Mouse (Mus musculus) neural tube, embryonic 11.5 days (tissue): ENCODE results near the gene Tcfl5. TPM values are rescaled to one million over a fixed set of nuclear protein-coding genes. Genes with fewer than 3 reads are reported as not detected.

ENCODE experiments used
- ATAC-seq: fragments of 200-750 bp; cut with Nextera tagmentation; 2 replicates; pipeline ENCODE4 v1.8.0; 2017; ENCODE audit warnings: moderate number of reproducible peaks, mild to moderate bottlenecking, moderate TSS enrichment, moderate library complexity; ENCODE audit not compliant: insufficient read depth, low FRiP score, low TSS enrichment
- DNase-seq: peaks from one replicate; pipeline ENCODE4 v3.0.0-alpha.2; 2015; ENCODE audit warnings: low spot score
- H3K27ac ChIP-seq: fragments of 300-500 bp; sonication (generic); 2 replicates; pipeline ENCODE4 v1.5.1; 2014; ENCODE audit warnings: low read depth, mild to moderate bottlenecking, low read length
- H3K27me3 ChIP-seq: fragments of 300-500 bp; sonication (generic); 2 replicates; pipeline ENCODE4 v1.6.1; 2014; ENCODE audit warnings: mild to moderate bottlenecking, low read length, mixed read lengths; ENCODE audit not compliant: control insufficient read depth, insufficient read depth
- H3K36me3 ChIP-seq: fragments of 300-500 bp; sonication (generic); 2 replicates; pipeline ENCODE4 v1.6.1; 2014; ENCODE audit warnings: mild to moderate bottlenecking, low read length, moderate library complexity, mixed read lengths; ENCODE audit not compliant: control insufficient read depth, insufficient read depth
- H3K4me1 ChIP-seq: fragments of 300-500 bp; sonication (generic); 2 replicates; pipeline ENCODE4 v1.6.1; 2014; ENCODE audit warnings: low read length, mixed read lengths; ENCODE audit not compliant: control insufficient read depth, insufficient read depth
- H3K4me2 ChIP-seq: fragments of 300-500 bp; sonication (generic); 2 replicates; pipeline ENCODE4 v1.6.1; 2014; ENCODE audit warnings: low read depth, mild to moderate bottlenecking, moderate library complexity
- H3K4me3 ChIP-seq: fragments of 300-500 bp; sonication (generic); 2 replicates; pipeline ENCODE4 v1.5.1; 2014; ENCODE audit warnings: low read depth, low read length
- H3K9ac ChIP-seq: fragments of 300-500 bp; sonication (generic); 2 replicates; pipeline ENCODE4 v1.6.1; 2014; ENCODE audit warnings: mild to moderate bottlenecking, low read length
- H3K9me3 ChIP-seq: fragments of 300-500 bp; sonication (generic); 2 replicates; pipeline ENCODE4 v1.6.1; 2016; ENCODE audit warnings: low read length; ENCODE audit not compliant: control insufficient read depth
- WGBS: fragments of 180-500 bp; shearing (Covaris S2); extraction: QIAGEN DNeasy Blood & Tissue Kit; methylation state at CpG from one replicate; pipeline ENCODE4 v1.1.7; 2014; 5-methylcytosine and 5-hydroxymethylcytosine counted together
- polyA plus RNA-seq: library from polyadenylated mRNA; unstranded; fragments of >200 nt; fragmentation: Nextera tagmentation; extraction: Ambion mirVana; gene quantifications from 2 replicates; pipeline ENCODE4 v1.2.1, GENCODE M21; 2014

Gene Tcfl5
- polyA plus RNA-seq, 1 experiment from 2014 or later, result 0.81 TPM

- H3K4me1 ChIP-seq, result no peaks in the 10 kb centered on the region
- H3K27me3 ChIP-seq, result no peaks in the 10 kb centered on the region
- peak overlapping the region; percentile 52 for H3K9ac ChIP-seq
- H3K27ac ChIP-seq, result no peak overlapping the region
- no peak overlapping the region for H3K4me3 ChIP-seq
- no peaks in the 10 kb centered on the region for H3K9me3 ChIP-seq
- H3K36me3 ChIP-seq, result peaks cover 13% of the 10 kb centered on the region
- ATAC-seq, result peak; percentile 38
- peak; percentile 40 for DNase-seq
- WGBS, result 32% methylated on average over 42 of the region's 42 CpGs
- peak overlapping the region; percentile 27 for H3K4me2 ChIP-seq
These were observed 17.0 kb upstream of the Tcfl5 start for GRCm38 (mm10) chr2:180659353-180660150.

GRCm38 (mm10) chr2:180658381-180658780 lies 15.9 kb upstream of the Tcfl5 start:
- ATAC-seq, result no peak
- peaks cover 11% of the 10 kb centered on the region for H3K36me3 ChIP-seq
- H3K4me2 ChIP-seq, result no peak overlapping the region
- no peaks in the 10 kb centered on the region for H3K9me3 ChIP-seq
- H3K27ac ChIP-seq, result no peak overlapping the region
- no peaks in the 10 kb centered on the region for H3K27me3 ChIP-seq
- WGBS, result 89% methylated on average over 5 of the region's 5 CpGs
- DNase-seq, result no peak
- H3K9ac ChIP-seq, result no peak overlapping the region
- no peaks in the 10 kb centered on the region for H3K4me1 ChIP-seq
- no peak overlapping the region for H3K4me3 ChIP-seq

GRCm38 (mm10) chr2:180657394-180658013 lies 15.0 kb upstream of the Tcfl5 start:
- no peak; the same call in 1 of the 2 replicates for ATAC-seq

GRCm38 (mm10) chr2:180655150-180655549 lies 12.6 kb upstream of the Tcfl5 start:
- no peaks in the 10 kb centered on the region for H3K4me1 ChIP-seq
- no peak for ATAC-seq
- no peak overlapping the region for H3K27ac ChIP-seq
- no peaks in the 10 kb centered on the region for H3K36me3 ChIP-seq
- no peak overlapping the region for H3K4me3 ChIP-seq
- H3K9me3 ChIP-seq, result no peaks in the 10 kb centered on the region
- 46% methylated on average over 6 of the region's 6 CpGs for WGBS
- H3K27me3 ChIP-seq, result no peaks in the 10 kb centered on the region
- no peak overlapping the region for H3K9ac ChIP-seq
- H3K4me2 ChIP-seq, result no peak overlapping the region
- no peak for DNase-seq

More at GRCm38 (mm10) chr2:180657394-180658013, 15.0 kb upstream of the Tcfl5 start:
- Histone ChIP-seq H3K9ac (no peak overlapping the region), H3K9me3 (no peaks in the 10 kb centered on the region), H3K4me3 (no peak overlapping the region), H3K4me2 (no peak overlapping the region), H3K4me1 (no peaks in the 10 kb centered on the region), H3K27ac (no peak overlapping the region), H3K27me3 (no peaks in the 10 kb centered on the region), H3K36me3 (peaks cover 11% of the 10 kb centered on the region)
- WGBS, result 74% methylated on average over 4 of the region's 4 CpGs
- peak; percentile 76 for DNase-seq

GRCm38 (mm10) chr2:180654666-180655065 lies 12.2 kb upstream of the Tcfl5 start:
- no peak for DNase-seq
- Histone ChIP-seq H3K4me3 (no peak overlapping the region), H3K27me3 (no peaks in the 10 kb centered on the region), H3K9ac (no peak overlapping the region), H3K36me3 (no peaks in the 10 kb centered on the region), H3K9me3 (no peaks in the 10 kb centered on the region), H3K4me1 (no peaks in the 10 kb centered on the region), H3K27ac (no peak overlapping the region), H3K4me2 (no peak overlapping the region)
- 80% methylated on average over 7 of the region's 7 CpGs for WGBS
- no peak for ATAC-seq

GRCm38 (mm10) chr2:180646841-180647240 lies 4.3 kb upstream of the Tcfl5 start:
- Histone ChIP-seq H3K36me3 (no peaks in the 10 kb centered on the region), H3K4me3 (no peak overlapping the region), H3K27ac (no peak overlapping the region), H3K9me3 (peaks cover 7% of the 10 kb centered on the region), H3K4me1 (no peaks in the 10 kb centered on the region), H3K27me3 (peaks cover 11% of the 10 kb centered on the region), H3K9ac (no peak overlapping the region), H3K4me2 (no peak overlapping the region)
- no peak for DNase-seq
- no peak for ATAC-seq

- Histone ChIP-seq H3K9ac (no peak overlapping the region), H3K4me2 (no peak overlapping the region), H3K4me1 (no peaks in the 10 kb centered on the region), H3K9me3 (peaks cover 7% of the 10 kb centered on the region), H3K27me3 (peaks cover 28% of the 10 kb centered on the region), H3K4me3 (no peak overlapping the region), H3K36me3 (no peaks in the 10 kb centered on the region), H3K27ac (no peak overlapping the region)
- DNase-seq, result no peak
- ATAC-seq, result no peak
These were observed 1.1 kb upstream of the Tcfl5 start for GRCm38 (mm10) chr2:180643626-180644025.

GRCm38 (mm10) chr2:180641576-180642554 lies 643 bp downstream of the Tcfl5 start:
- H3K4me3 ChIP-seq, result peak overlapping the region; percentile 27
- H3K9ac ChIP-seq, result no peak overlapping the region; the same call in 1 of the 2 replicates
- no peak overlapping the region for H3K27ac ChIP-seq
- H3K4me1 ChIP-seq, result no peaks in the 10 kb centered on the region
- 2% methylated on average over 81 of the region's 112 CpGs for WGBS
- peaks cover 7% of the 10 kb centered on the region for H3K9me3 ChIP-seq
- no peaks in the 10 kb centered on the region for H3K36me3 ChIP-seq
- DNase-seq, result no peak
- peak overlapping the region; percentile 38 for H3K4me2 ChIP-seq
- H3K27me3 ChIP-seq, result peaks cover 28% of the 10 kb centered on the region
- no peak; the same call in 1 of the 2 replicates for ATAC-seq
